8 mouse cellular contexts compared by ENCODE assay signal in genomic region chrX:85676808-85677207, GRCm38 (mm10).
A peak's percentile ranks its signal among the peaks of the same experiment; 100 is the strongest.
DNase-seq lines count a peak whose midpoint lies in the region; ATAC-seq and TF ChIP-seq lines count a peak whose summit lies in the region.

No protein-coding gene starts in this region.

- H3K27ac ChIP-seq in hindbrain, embryonic 11.5 days (ENCODE audit: low read depth, low read length), result no peak overlapping the region
- no peak overlapping the region for H3K27ac ChIP-seq in hindbrain, embryonic 13.5 days
- no peak overlapping the region for H3K27ac ChIP-seq in ES-Bruce4 (ENCODE audit: insufficient read depth, low read length)
- no peak overlapping the region for H3K27ac ChIP-seq in forebrain, postnatal 0 days (ENCODE audit: low read depth, low read length)

- WGBS in hindbrain, embryonic 11.5 days, result 20% methylated on average over 7 of the region's 7 CpGs
- WGBS in hindbrain, embryonic 13.5 days, result 17% methylated on average over 7 of the region's 7 CpGs
- WGBS in forebrain, postnatal 0 days, result 25% methylated on average over 7 of the region's 7 CpGs

- H3K4me1 ChIP-seq in hindbrain, embryonic 11.5 days (replicated peaks; ENCODE audit: control insufficient read depth, insufficient read depth, low read length), result no peaks in the 10 kb centered on the region
- H3K4me1 ChIP-seq in hindbrain, embryonic 13.5 days (replicated peaks), result no peaks in the 10 kb centered on the region
- no peaks in the 10 kb centered on the region for H3K4me1 ChIP-seq in ES-Bruce4 (ENCODE audit: control insufficient read depth, insufficient read depth, low read length)
- H3K4me1 ChIP-seq in forebrain, postnatal 0 days (ENCODE audit: insufficient read depth), result no peaks in the 10 kb centered on the region

- ATAC-seq in hindbrain, embryonic 11.5 days (ENCODE audit: low FRiP score), result no peak
- ATAC-seq in hindbrain, embryonic 13.5 days (ENCODE audit: low FRiP score), result no peak
- ATAC-seq in forebrain, postnatal 0 days, result peak; percentile 68

- no peak for TF ChIP-seq POLR2A in ES-Bruce4 (IDR thresholded peaks at IDR 0.05; ENCODE audit: insufficient read depth, low read length)

- H3K4me2 ChIP-seq in hindbrain, embryonic 11.5 days (replicated peaks; ENCODE audit: low read depth, low read length), result no peak overlapping the region
- no peak overlapping the region for H3K4me2 ChIP-seq in hindbrain, embryonic 13.5 days
- H3K4me2 ChIP-seq in forebrain, postnatal 0 days (ENCODE audit: low read depth), result no peak overlapping the region

- H3K4me3 ChIP-seq in hindbrain, embryonic 11.5 days (ENCODE audit: low read depth, low read length), result no peak overlapping the region
- no peak overlapping the region for H3K4me3 ChIP-seq in hindbrain, embryonic 13.5 days
- H3K4me3 ChIP-seq in ES-Bruce4 (ENCODE audit: low read depth, low read length), result no peak overlapping the region
- no peak overlapping the region for H3K4me3 ChIP-seq in forebrain, postnatal 0 days (ENCODE audit: low read depth, low read length)

- no peaks in the 10 kb centered on the region for H3K9me3 ChIP-seq in hindbrain, embryonic 11.5 days (ENCODE audit: control insufficient read depth, low read length)
- no peaks in the 10 kb centered on the region for H3K9me3 ChIP-seq in hindbrain, embryonic 13.5 days
- H3K9me3 ChIP-seq in ES-Bruce4 (replicated peaks; ENCODE audit: control insufficient read depth, insufficient read depth, low read length, poor library complexity, severe bottlenecking), result no peaks in the 10 kb centered on the region
- no peaks in the 10 kb centered on the region for H3K9me3 ChIP-seq in forebrain, postnatal 0 days (ENCODE audit: low read length)

- peak; percentile 10 for TF ChIP-seq CTCF in ES-Bruce4 (IDR thresholded peaks at IDR 0.05; ENCODE audit: low read depth, low read length)
- TF ChIP-seq CTCF in forebrain, postnatal 0 days (IDR thresholded peaks at IDR 0.05; ENCODE audit: low read depth), result peak; percentile 80

- DNase-seq in hindbrain, embryonic 11.5 days (ENCODE audit: low spot score), result peak; percentile 53
- DNase-seq in c-Kit-positive CD71-positive TER-119-negative erythroid progenitor cells, embryonic 14.5 days (ENCODE audit: low read depth), result peak; percentile 27
- DNase-seq in forebrain, postnatal 0 days, result peak; percentile 64
- peak; percentile 23 to 48 for DNase-seq in layer of hippocampus, adult 8-10 months (ENCODE audit: low spot score in 2 of 2)
- peak; percentile 43 for DNase-seq in mesoderm, embryonic 11.5 days (ENCODE audit: low read depth, low spot score)
- DNase-seq in testis, postnatal 14 days (ENCODE audit: low spot score), result peak; percentile 4

- H3K9ac ChIP-seq in hindbrain, embryonic 11.5 days (ENCODE audit: low read depth, low read length), result no peak overlapping the region
- no peak overlapping the region for H3K9ac ChIP-seq in hindbrain, embryonic 13.5 days
- H3K9ac ChIP-seq in ES-Bruce4 (ENCODE audit: low read depth, poor library complexity, severe bottlenecking), result no peak overlapping the region
- H3K9ac ChIP-seq in forebrain, postnatal 0 days, result no peak overlapping the region

- no peak for TF ChIP-seq EP300 in ES-Bruce4 (IDR thresholded peaks at IDR 0.05; ENCODE audit: insufficient read depth, low read depth, low read length)

- no peaks in the 10 kb centered on the region for H3K36me3 ChIP-seq in hindbrain, embryonic 11.5 days (ENCODE audit: control insufficient read depth, insufficient read depth, low read length)
- H3K36me3 ChIP-seq in hindbrain, embryonic 13.5 days, result no peaks in the 10 kb centered on the region
- H3K36me3 ChIP-seq in ES-Bruce4 (ENCODE audit: control insufficient read depth, insufficient read depth, low read length, poor library complexity, severe bottlenecking), result no peaks in the 10 kb centered on the region
- no peaks in the 10 kb centered on the region for H3K36me3 ChIP-seq in forebrain, postnatal 0 days (ENCODE audit: insufficient read depth)

- H3K27me3 ChIP-seq in hindbrain, embryonic 11.5 days (ENCODE audit: control insufficient read depth, insufficient read depth, low read length), result no peaks in the 10 kb centered on the region
- H3K27me3 ChIP-seq in hindbrain, embryonic 13.5 days, result no peaks in the 10 kb centered on the region
- no peaks in the 10 kb centered on the region for H3K27me3 ChIP-seq in ES-Bruce4 (ENCODE audit: control insufficient read depth, insufficient read depth, low read length, poor library complexity, severe bottlenecking)
- H3K27me3 ChIP-seq in forebrain, postnatal 0 days (ENCODE audit: insufficient read depth, low read length), result no peaks in the 10 kb centered on the region

Comparison
In these comparisons a context has a peak if more than half of its experiments do, and no peak if none do; other contexts are left out.
1. DNase-seq: peak in every context shown above with its lines; median percentile 64 in forebrain, postnatal 0 days; 53 in hindbrain, embryonic 11.5 days; 43 in mesoderm, embryonic 11.5 days; 36 in layer of hippocampus, adult 8-10 months; 27 in c-Kit-positive CD71-positive TER-119-negative erythroid progenitor cells, embryonic 14.5 days; 4 in testis, postnatal 14 days.